Mouse (Mus musculus): ENCODE measurements around the gene Map1lc3b. TPM values are rescaled to one million over a fixed set of nuclear protein-coding genes. Genes with fewer than 3 reads are reported as not detected.
A peak's percentile ranks its signal among the peaks of the same experiment; 100 is the strongest.

Gene Map1lc3b
- polyA plus RNA-seq, 1 experiment, result 186 TPM

- TF ChIP-seq TCF12 (IDR thresholded peaks at IDR 0.05; ENCODE audit: insufficient read depth, poor library complexity, severe bottlenecking) (no peak), USF1 (IDR thresholded peaks at IDR 0.05; ENCODE audit: low read depth) (peak; percentile 12)
- Histone ChIP-seq H3K79me2 (ENCODE audit: control insufficient read depth, insufficient read depth) (peaks cover 82% of the 10 kb centered on the region), H3K4me3 (no peak overlapping the region)
Observed at GRCm38 (mm10) chr8:121628681-121629080, 38.5 kb downstream of the Map1lc3b start.

GRCm38 (mm10) chr8:121631645-121632071 lies 41.5 kb downstream of the Map1lc3b start:
- Histone ChIP-seq H3K36me3 (ENCODE audit: control insufficient read depth, insufficient read depth) (peaks cover 8% of the 10 kb centered on the region), H3ac (ENCODE audit: control insufficient read depth, insufficient read length) (no peak overlapping the region)

More at GRCm38 (mm10) chr8:121628681-121629080, 38.5 kb downstream of the Map1lc3b start:
- Histone ChIP-seq H3K27me3 (ENCODE audit: control insufficient read depth, insufficient read depth, insufficient read length) (no peaks in the 10 kb centered on the region), H3ac (ENCODE audit: control insufficient read depth, insufficient read length) (no peak overlapping the region), H3K36me3 (ENCODE audit: control insufficient read depth, insufficient read depth) (peaks cover 8% of the 10 kb centered on the region), H3K4me2 (ENCODE audit: low read depth) (no peak overlapping the region)

GRCm38 (mm10) chr8:121632401-121632800 lies 42.2 kb downstream of the Map1lc3b start:
- no peak overlapping the region for H3K4me3 ChIP-seq
- peak overlapping the region; percentile 66 for H3K4me2 ChIP-seq (ENCODE audit: low read depth)
- peaks cover 3% of the 10 kb centered on the region for H3K36me3 ChIP-seq (ENCODE audit: control insufficient read depth, insufficient read depth)

More at GRCm38 (mm10) chr8:121631645-121632071, 41.5 kb downstream of the Map1lc3b start:
- TF ChIP-seq MYOD1 (IDR thresholded peaks at IDR 0.05; ENCODE audit: control insufficient read depth in 1 of 3, insufficient read length in 2 of 3, low read depth in 2 of 3) (peak in 2 of 3 experiments; percentile 6 to 46), POLR2AphosphoS2 (IDR thresholded peaks at IDR 0.05; ENCODE audit: insufficient read length, low read depth) (no peak)
- H3K79me2 ChIP-seq (ENCODE audit: control insufficient read depth, insufficient read depth), result peaks cover 85% of the 10 kb centered on the region
- peak overlapping the region; percentile 66 for H3K4me2 ChIP-seq (ENCODE audit: low read depth)
- H3K27me3 ChIP-seq (ENCODE audit: control insufficient read depth, insufficient read depth, insufficient read length), result no peaks in the 10 kb centered on the region
- H3K4me3 ChIP-seq, result no peak overlapping the region

GRCm38 (mm10) chr8:121635534-121635933 lies 45.4 kb downstream of the Map1lc3b start:
- H3K79me2 ChIP-seq (ENCODE audit: control insufficient read depth, insufficient read depth), result peaks cover 93% of the 10 kb centered on the region
- no peak overlapping the region for H3K4me3 ChIP-seq
- H3ac ChIP-seq (ENCODE audit: control insufficient read depth, insufficient read length), result no peak overlapping the region
- no peak for TF ChIP-seq MAX (IDR thresholded peaks at IDR 0.05; ENCODE audit: low read depth)
- TF ChIP-seq E2F4 (IDR thresholded peaks at IDR 0.05; ENCODE audit: insufficient read depth), result no peak
- no peak for TF ChIP-seq CEBPB (IDR thresholded peaks at IDR 0.05; ENCODE audit: insufficient read depth, poor library complexity, severe bottlenecking)
- TF ChIP-seq USF1 (IDR thresholded peaks at IDR 0.05; ENCODE audit: low read depth), result no peak
- no peak for TF ChIP-seq SRF (IDR thresholded peaks at IDR 0.05; ENCODE audit: control insufficient read depth, insufficient read length, low read depth)
- TF ChIP-seq POLR2A (IDR thresholded peaks at IDR 0.05; ENCODE audit: insufficient read length, low read depth), result no peak
- no peak for TF ChIP-seq TCF12 (IDR thresholded peaks at IDR 0.05; ENCODE audit: insufficient read depth, poor library complexity, severe bottlenecking)
- TF ChIP-seq REST (IDR thresholded peaks at IDR 0.05; ENCODE audit: insufficient read depth, insufficient read length), result no peak
- TF ChIP-seq MYOD1 (IDR thresholded peaks at IDR 0.05; ENCODE audit: control insufficient read depth in 1 of 3, insufficient read length in 2 of 3, low read depth in 2 of 3), result no peak
- TF ChIP-seq POLR2AphosphoS2 (IDR thresholded peaks at IDR 0.05; ENCODE audit: insufficient read length, low read depth), result no peak
- TF ChIP-seq MYOG (IDR thresholded peaks at IDR 0.05; ENCODE audit: control insufficient read depth in 1 of 3, insufficient read depth in 1 of 3, insufficient read length in 2 of 3, low read depth in 2 of 3), result no peak
- TF ChIP-seq TCF3 (IDR thresholded peaks at IDR 0.05; ENCODE audit: insufficient read length, low read depth), result no peak
- no peak overlapping the region for H3K4me2 ChIP-seq (ENCODE audit: low read depth)
- H3K27me3 ChIP-seq (ENCODE audit: control insufficient read depth, insufficient read depth, insufficient read length), result no peaks in the 10 kb centered on the region
- no peaks in the 10 kb centered on the region for H3K36me3 ChIP-seq (ENCODE audit: control insufficient read depth, insufficient read depth)

More at GRCm38 (mm10) chr8:121632401-121632800, 42.2 kb downstream of the Map1lc3b start:
- no peaks in the 10 kb centered on the region for H3K27me3 ChIP-seq (ENCODE audit: control insufficient read depth, insufficient read depth, insufficient read length)
- TF ChIP-seq MYOD1 (IDR thresholded peaks at IDR 0.05; ENCODE audit: control insufficient read depth in 1 of 3, insufficient read length in 2 of 3, low read depth in 2 of 3) (peak in 1 of 3 experiments; percentile 21), CEBPB (IDR thresholded peaks at IDR 0.05; ENCODE audit: insufficient read depth, poor library complexity, severe bottlenecking) (no peak)
- H3ac ChIP-seq (ENCODE audit: control insufficient read depth, insufficient read length), result no peak overlapping the region
- H3K79me2 ChIP-seq (ENCODE audit: control insufficient read depth, insufficient read depth), result peaks cover 87% of the 10 kb centered on the region

- no peak for TF ChIP-seq TCF3 (IDR thresholded peaks at IDR 0.05; ENCODE audit: insufficient read length, low read depth)
- TF ChIP-seq CEBPB (IDR thresholded peaks at IDR 0.05; ENCODE audit: insufficient read depth, poor library complexity, severe bottlenecking), result no peak
- no peak for TF ChIP-seq E2F4 (IDR thresholded peaks at IDR 0.05; ENCODE audit: insufficient read depth)
- TF ChIP-seq MAX (IDR thresholded peaks at IDR 0.05; ENCODE audit: low read depth), result no peak
- no peak for TF ChIP-seq POLR2AphosphoS2 (IDR thresholded peaks at IDR 0.05; ENCODE audit: insufficient read length, low read depth)
- TF ChIP-seq MYOD1 (IDR thresholded peaks at IDR 0.05; ENCODE audit: control insufficient read depth in 1 of 3, insufficient read length in 2 of 3, low read depth in 2 of 3), result no peak
- TF ChIP-seq POLR2A (IDR thresholded peaks at IDR 0.05; ENCODE audit: insufficient read length, low read depth), result no peak
- TF ChIP-seq USF1 (IDR thresholded peaks at IDR 0.05; ENCODE audit: low read depth), result no peak
- no peak for TF ChIP-seq MYOG (IDR thresholded peaks at IDR 0.05; ENCODE audit: control insufficient read depth in 1 of 3, insufficient read depth in 1 of 3, insufficient read length in 2 of 3, low read depth in 2 of 3)
- Histone ChIP-seq H3K79me2 (ENCODE audit: control insufficient read depth, insufficient read depth) (peaks cover 92% of the 10 kb centered on the region), H3K4me2 (ENCODE audit: low read depth) (no peak overlapping the region), H3K36me3 (ENCODE audit: control insufficient read depth, insufficient read depth) (no peaks in the 10 kb centered on the region), H3K4me3 (no peak overlapping the region), H3K27me3 (ENCODE audit: control insufficient read depth, insufficient read depth, insufficient read length) (no peaks in the 10 kb centered on the region), H3ac (ENCODE audit: control insufficient read depth, insufficient read length) (no peak overlapping the region)
Observed at GRCm38 (mm10) chr8:121636180-121636579, 46.0 kb downstream of the Map1lc3b start.
